Mouse (Mus musculus): Measurements from ENCODE around the gene Sorbs2. TPM values are rescaled to one million over a fixed set of nuclear protein-coding genes. Genes with fewer than 3 reads are reported as not detected.

The Sorbs2 gene
- total and polyA plus RNA-seq, 2 experiments from 2014 or later = 36.1 to 79.5 TPM

DNA sequence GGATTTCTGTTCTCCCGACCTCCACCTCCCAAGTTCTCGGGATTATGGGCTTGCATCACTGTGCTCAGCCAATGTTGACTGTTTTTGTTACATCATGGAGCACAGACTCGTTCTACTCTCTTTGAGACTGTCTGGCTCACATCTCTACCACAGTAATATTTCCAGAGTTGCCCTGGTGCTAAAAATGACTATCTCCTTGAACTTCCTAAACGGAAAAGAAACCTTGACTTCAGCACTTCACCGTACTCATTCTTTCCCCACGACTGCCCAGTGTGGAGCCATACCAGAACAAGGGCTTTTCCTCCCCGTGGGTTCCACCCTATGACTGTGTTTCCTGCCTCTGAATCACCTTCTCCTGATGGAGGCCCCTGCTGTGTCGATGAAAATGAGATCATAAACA is 212.2 kb downstream of the Sorbs2 start:
- no peaks in the 10 kb centered on the region for H3K9me3 ChIP-seq (ENCODE audit: low read length)
- no peaks in the 10 kb centered on the region for H3K36me3 ChIP-seq (ENCODE audit: insufficient read depth, low read length)
- H3K4me2 ChIP-seq (ENCODE audit: low read depth, low read length, poor library complexity, severe bottlenecking) = no peak overlapping the region
- 72% methylated on average over 8 of the region's 8 CpGs for WGBS
- no peak overlapping the region for H3K9ac ChIP-seq (replicated peaks; ENCODE audit: low read length, poor library complexity, severe bottlenecking)
- H3K27me3 ChIP-seq (ENCODE audit: insufficient read depth, low read length) = no peaks in the 10 kb centered on the region
- no peaks in the 10 kb centered on the region for H3K4me1 ChIP-seq (ENCODE audit: insufficient read depth, low read length)
- no peak for TF ChIP-seq CTCF (IDR thresholded peaks at IDR 0.05)
- DNase-seq (ENCODE audit: low spot score) (no peak), ATAC-seq (ENCODE audit: low FRiP score) (no peak)
- H3K27ac ChIP-seq (ENCODE audit: low read depth, low read length) = no peak overlapping the region
- H3K4me3 ChIP-seq (ENCODE audit: low read depth, low read length) = no peak overlapping the region

DNA sequence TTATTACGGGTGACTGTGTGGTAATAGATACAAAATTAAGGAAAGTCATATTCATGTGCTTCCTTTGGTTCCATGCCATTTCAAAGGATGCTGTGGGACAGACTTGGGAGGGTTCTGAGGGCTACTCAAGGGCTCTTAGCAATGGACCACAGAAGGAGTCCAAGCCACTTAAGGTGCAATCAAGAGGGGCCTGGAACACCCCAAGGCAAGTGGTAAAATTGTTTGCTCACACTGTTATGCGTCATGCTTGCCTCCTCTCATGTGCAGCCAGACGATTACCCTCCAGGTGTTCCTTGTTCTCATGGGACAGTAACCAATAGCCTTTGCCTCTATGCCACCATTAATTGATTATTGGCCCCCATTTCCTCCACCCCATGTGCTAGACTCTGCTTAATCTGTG is 216.6 kb downstream of the Sorbs2 start:
- no peak overlapping the region for H3K27ac ChIP-seq (ENCODE audit: low read depth, low read length)
- WGBS = 82% methylated on average over 3 of the region's 3 CpGs
- no peaks in the 10 kb centered on the region for H3K36me3 ChIP-seq (ENCODE audit: insufficient read depth, low read length)
- H3K9me3 ChIP-seq (ENCODE audit: low read length) = no peaks in the 10 kb centered on the region
- TF ChIP-seq CTCF (IDR thresholded peaks at IDR 0.05) = no peak
- no peaks in the 10 kb centered on the region for H3K4me1 ChIP-seq (ENCODE audit: insufficient read depth, low read length)
- H3K4me2 ChIP-seq (ENCODE audit: low read depth, low read length, poor library complexity, severe bottlenecking) = no peak overlapping the region
- DNase-seq (ENCODE audit: low spot score) (no peak), ATAC-seq (ENCODE audit: low FRiP score) (no peak)
- no peaks in the 10 kb centered on the region for H3K27me3 ChIP-seq (ENCODE audit: insufficient read depth, low read length)
- H3K9ac ChIP-seq (replicated peaks; ENCODE audit: low read length, poor library complexity, severe bottlenecking) = no peak overlapping the region
- H3K4me3 ChIP-seq (ENCODE audit: low read depth, low read length) = no peak overlapping the region

DNA sequence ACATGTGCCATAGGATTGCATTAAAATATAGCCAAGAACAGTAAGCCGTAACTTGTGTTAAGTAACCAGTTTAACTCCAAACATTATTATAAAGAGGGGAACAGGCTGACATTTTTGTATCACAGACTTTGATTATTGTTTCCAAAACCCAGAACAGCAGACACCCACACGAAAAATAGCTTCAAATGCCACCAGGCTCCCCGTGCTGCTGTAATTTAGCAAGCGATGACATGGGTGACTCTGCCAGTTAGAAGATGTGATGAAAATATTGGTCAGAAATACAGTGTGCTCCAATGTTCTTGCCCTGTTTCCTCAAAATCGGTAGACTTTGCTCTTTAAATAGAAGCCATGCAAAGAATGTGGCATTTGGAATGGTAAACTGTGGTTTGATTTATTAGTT is 217.7 kb downstream of the Sorbs2 start:
- no peak overlapping the region for H3K27ac ChIP-seq (ENCODE audit: low read depth, low read length)
- H3K4me1 ChIP-seq (ENCODE audit: insufficient read depth, low read length) = no peaks in the 10 kb centered on the region
- no peaks in the 10 kb centered on the region for H3K27me3 ChIP-seq (ENCODE audit: insufficient read depth, low read length)
- no peak overlapping the region for H3K9ac ChIP-seq (replicated peaks; ENCODE audit: low read length, poor library complexity, severe bottlenecking)
- H3K36me3 ChIP-seq (ENCODE audit: insufficient read depth, low read length) = no peaks in the 10 kb centered on the region
- no peak for DNase-seq (ENCODE audit: low spot score)
- no peak overlapping the region for H3K4me2 ChIP-seq (ENCODE audit: low read depth, low read length, poor library complexity, severe bottlenecking)
- H3K9me3 ChIP-seq (ENCODE audit: low read length) = no peaks in the 10 kb centered on the region
- no peak overlapping the region for H3K4me3 ChIP-seq (ENCODE audit: low read depth, low read length)
- no peak for TF ChIP-seq CTCF (IDR thresholded peaks at IDR 0.05)
- WGBS = 91% methylated on average over 5 of the region's 5 CpGs
- no peak for ATAC-seq (ENCODE audit: low FRiP score)

DNA sequence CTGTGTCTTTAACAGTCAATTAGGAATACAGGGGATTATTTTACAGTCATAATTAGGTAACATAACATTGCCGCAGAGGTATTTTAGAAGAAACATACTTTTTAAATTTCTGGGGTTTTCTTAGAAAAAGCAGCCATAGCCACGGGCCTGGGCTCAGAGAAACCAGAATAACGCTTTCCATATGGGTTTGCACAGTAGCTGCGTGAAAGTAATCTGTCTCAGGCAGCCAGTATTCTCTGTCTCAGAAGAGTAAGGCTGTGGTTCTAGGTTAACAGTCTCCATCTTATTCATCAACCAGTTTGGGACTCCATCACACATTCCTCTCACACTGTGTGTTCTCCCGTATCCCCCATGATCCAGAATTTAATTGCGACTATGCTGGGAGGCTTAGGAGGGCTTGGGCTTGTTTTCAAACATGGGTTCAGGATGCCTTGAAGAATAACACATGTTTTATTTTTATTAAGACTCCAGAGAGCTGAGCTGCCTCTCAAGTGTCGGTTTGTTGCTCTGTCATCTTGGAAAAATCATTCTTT is 222.3 kb downstream of the Sorbs2 start:
- Histone ChIP-seq H3K27me3 (ENCODE audit: insufficient read depth, low read length) (no peaks in the 10 kb centered on the region), H3K9me3 (ENCODE audit: low read length) (no peaks in the 10 kb centered on the region), H3K4me2 (ENCODE audit: low read depth, low read length, poor library complexity, severe bottlenecking) (no peak overlapping the region), H3K36me3 (ENCODE audit: insufficient read depth, low read length) (no peaks in the 10 kb centered on the region), H3K9ac (replicated peaks; ENCODE audit: low read length, poor library complexity, severe bottlenecking) (no peak overlapping the region), H3K27ac (ENCODE audit: low read depth, low read length) (no peak overlapping the region), H3K4me3 (ENCODE audit: low read depth, low read length) (no peak overlapping the region), H3K4me1 (ENCODE audit: insufficient read depth, low read length) (no peaks in the 10 kb centered on the region)
- no peak for ATAC-seq (ENCODE audit: low FRiP score)
- TF ChIP-seq CTCF (IDR thresholded peaks at IDR 0.05) = no peak
- no peak for DNase-seq (ENCODE audit: low spot score)
- WGBS = 76% methylated on average over 7 of the region's 7 CpGs

DNA sequence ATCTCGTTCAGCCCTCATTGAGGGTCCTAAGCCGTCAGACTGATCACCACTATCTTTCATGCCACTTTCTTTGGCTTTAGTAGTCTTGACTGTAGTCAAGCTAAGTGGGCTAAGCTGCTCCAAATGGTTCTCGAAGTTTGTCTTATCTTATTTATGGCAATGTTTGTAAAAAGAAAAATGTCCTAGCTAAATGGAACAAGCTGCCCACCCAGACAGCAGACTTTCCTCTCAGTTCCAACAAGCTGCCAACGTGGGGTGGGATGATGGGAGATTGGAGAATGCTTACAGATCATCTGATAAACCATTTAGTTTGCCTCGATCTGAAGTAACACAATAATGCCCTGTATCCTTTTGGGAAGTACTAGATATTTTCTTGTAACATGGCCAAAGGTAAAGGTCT is 223.2 kb downstream of the Sorbs2 start:
- ATAC-seq (ENCODE audit: low FRiP score) = no peak
- no peak for TF ChIP-seq CTCF (IDR thresholded peaks at IDR 0.05)
- no peak for DNase-seq (ENCODE audit: low spot score)
- no peak overlapping the region for H3K27ac ChIP-seq (ENCODE audit: low read depth, low read length)
- H3K4me1 ChIP-seq (ENCODE audit: insufficient read depth, low read length) = no peaks in the 10 kb centered on the region
- no peaks in the 10 kb centered on the region for H3K9me3 ChIP-seq (ENCODE audit: low read length)
- WGBS = 82% methylated on average over 5 of the region's 5 CpGs
- H3K9ac ChIP-seq (replicated peaks; ENCODE audit: low read length, poor library complexity, severe bottlenecking) = no peak overlapping the region
- no peak overlapping the region for H3K4me2 ChIP-seq (ENCODE audit: low read depth, low read length, poor library complexity, severe bottlenecking)
- H3K27me3 ChIP-seq (ENCODE audit: insufficient read depth, low read length) = no peaks in the 10 kb centered on the region
- H3K36me3 ChIP-seq (ENCODE audit: insufficient read depth, low read length) = no peaks in the 10 kb centered on the region
- H3K4me3 ChIP-seq (ENCODE audit: low read depth, low read length) = no peak overlapping the region

DNA sequence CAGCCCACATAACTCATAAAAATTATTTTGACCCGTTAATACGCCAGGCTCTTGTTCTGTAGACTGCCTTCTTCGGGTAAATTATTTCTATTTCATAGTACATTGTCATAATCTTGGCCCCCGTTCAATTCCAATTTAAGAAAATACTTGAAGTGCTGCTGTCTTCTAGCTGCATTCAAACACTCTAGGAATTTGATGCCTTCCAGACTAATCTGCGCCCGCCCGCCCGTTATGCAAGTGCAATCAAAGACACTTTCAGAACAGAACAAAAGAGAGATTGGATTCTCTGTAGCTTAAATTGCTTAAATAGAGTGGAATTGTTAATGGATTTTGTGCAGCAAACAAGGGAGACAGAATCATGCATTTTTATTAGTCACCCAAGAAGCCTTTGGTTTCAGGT is 226.5 kb downstream of the Sorbs2 start:
- Histone ChIP-seq H3K9ac (replicated peaks; ENCODE audit: low read length, poor library complexity, severe bottlenecking) (no peak overlapping the region), H3K36me3 (ENCODE audit: insufficient read depth, low read length) (no peaks in the 10 kb centered on the region), H3K4me3 (ENCODE audit: low read depth, low read length) (no peak overlapping the region), H3K4me1 (ENCODE audit: insufficient read depth, low read length) (no peaks in the 10 kb centered on the region), H3K27me3 (ENCODE audit: insufficient read depth, low read length) (no peaks in the 10 kb centered on the region), H3K27ac (ENCODE audit: low read depth, low read length) (no peak overlapping the region), H3K4me2 (ENCODE audit: low read depth, low read length, poor library complexity, severe bottlenecking) (no peak overlapping the region), H3K9me3 (ENCODE audit: low read length) (no peaks in the 10 kb centered on the region)
- no peak for ATAC-seq (ENCODE audit: low FRiP score)
- DNase-seq (ENCODE audit: low spot score) = no peak
- WGBS = 40% methylated on average over 8 of the region's 8 CpGs
- TF ChIP-seq CTCF (IDR thresholded peaks at IDR 0.05) = no peak
